ENCODE assay signal across 9 mouse cellular contexts in the genomic region with DNA sequence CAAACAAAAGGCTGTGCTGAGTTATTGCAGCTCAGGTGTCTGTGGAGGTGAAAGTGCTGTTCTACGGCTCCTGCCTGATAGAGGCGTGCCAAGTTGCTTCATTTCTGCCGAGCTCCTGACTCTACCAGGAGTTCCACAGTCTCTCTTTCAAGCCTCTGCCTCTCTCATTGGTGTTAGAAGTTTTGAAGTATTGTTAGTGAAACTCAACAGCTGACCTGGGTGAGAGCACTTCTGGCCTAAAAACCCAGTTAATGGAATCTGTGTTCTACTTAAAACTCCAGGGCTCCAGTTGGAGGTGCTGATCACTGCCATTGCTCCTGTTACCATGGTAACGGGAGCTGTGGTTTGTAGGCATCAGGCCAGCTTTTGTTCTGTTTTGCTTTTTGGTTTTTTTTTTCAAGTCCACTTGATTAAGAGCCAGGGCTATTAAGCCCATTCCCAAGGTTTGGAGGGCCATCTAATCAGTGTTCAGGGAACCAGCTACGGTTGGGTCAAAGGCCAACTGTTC. TPM values are rescaled to one million over a fixed set of nuclear protein-coding genes. Genes with fewer than 3 reads are reported as not detected.
DNase-seq lines count a peak whose midpoint lies in the region; ATAC-seq and TF ChIP-seq lines count a peak whose summit lies in the region.
"Had no signal": no experiment of that assay in that cellular context is flagged by ENCODE, and none has a peak within 500 bp of the region (broad histone marks: within the 10 kb centered on the region; RNA-seq: fewer than 3 reads in every experiment).

No protein-coding gene starts in this region.

- H3K9me3 ChIP-seq in heart, embryonic 10.5 days: no peaks in the 10 kb centered on the region
- H3K9me3 ChIP-seq in heart, postnatal 0 days (replicated peaks; ENCODE audit: control insufficient read depth, low read length): no peaks in the 10 kb centered on the region

- H3K4me1 ChIP-seq in heart, embryonic 10.5 days: peaks cover 98% of the 10 kb centered on the region
- H3K4me1 ChIP-seq in heart, postnatal 0 days (ENCODE audit: control insufficient read depth, insufficient read depth): peaks cover 97% of the 10 kb centered on the region

- peak overlapping the region; percentile 64 for H3K27ac ChIP-seq in heart, embryonic 10.5 days
- peak overlapping the region; percentile 73 for H3K27ac ChIP-seq in heart, postnatal 0 days (ENCODE audit: low read depth)
- H3K27ac ChIP-seq: macrophage had no signal

- DNase-seq in heart, embryonic 10.5 days (ENCODE audit: low spot score): no peak
- DNase-seq in heart, postnatal 36 days: no peak
- peak; percentile 41 for DNase-seq in NIH3T3 (ENCODE audit: low read depth)
- no peak for DNase-seq in heart, postnatal 0 days (ENCODE audit: low spot score)
- DNase-seq in lung, postnatal 25 days (ENCODE audit: low spot score): peak; percentile 75
- no peak for DNase-seq in B cell, adult 2 months
- DNase-seq in kidney, postnatal 36 days: no peak
- DNase-seq in cerebellum, adult 9-10 months: no peak

- TF ChIP-seq EP300 in heart, postnatal 0 days (IDR thresholded peaks at IDR 0.05; ENCODE audit: low read depth): no peak

- H3K9ac ChIP-seq in heart, postnatal 0 days (replicated peaks; ENCODE audit: low read depth, low read length): no peak overlapping the region

- 45% methylated on average over 5 of the region's 5 CpGs for WGBS in heart, embryonic 10.5 days
- WGBS in heart, postnatal 0 days: 26% methylated on average over 5 of the region's 5 CpGs

- no peak for ATAC-seq in heart, postnatal 0 days (ENCODE audit: insufficient read depth, low read depth)

- H3K27me3 ChIP-seq in heart, embryonic 10.5 days (ENCODE audit: insufficient read depth, poor library complexity, severe bottlenecking): no peaks in the 10 kb centered on the region
- no peaks in the 10 kb centered on the region for H3K27me3 ChIP-seq in heart, postnatal 0 days (ENCODE audit: control insufficient read depth, insufficient read depth, low read length)

- no peak overlapping the region for H3K4me2 ChIP-seq in heart, postnatal 0 days (ENCODE audit: low read depth, low read length)

- intact Hi-C loops in heart, postnatal 36 days (cut with DNase I): no loop called here

- TF ChIP-seq CTCF in heart, postnatal 0 days (IDR thresholded peaks at IDR 0.05; ENCODE audit: low read depth): no peak

- H3K36me3 ChIP-seq in heart, embryonic 10.5 days: peaks cover 5% of the 10 kb centered on the region; the same call in 1 of the 2 replicates
- H3K36me3 ChIP-seq in heart, postnatal 0 days (replicated peaks; ENCODE audit: control insufficient read depth, insufficient read depth, low read length): peaks cover 1% of the 10 kb centered on the region; the same call in 1 of the 2 replicates

- H3K4me3 ChIP-seq in heart, embryonic 10.5 days: 0 out of 2 replicates have a peak overlapping the region, but pooled peaks have one; percentile 24
- no peak overlapping the region for H3K4me3 ChIP-seq in heart, postnatal 0 days (ENCODE audit: low read depth, low read length)

RNA-seq across cellular contexts. Expression of a gene that starts 11.6 kb away (rescaled TPM):
- polyA plus RNA-seq in heart, embryonic 10.5 days (2016; fragmentation: Nextera tagmentation; extraction: Ambion mirVana): 13.3 and 19.8 TPM in 2 replicates
- total RNA-seq in heart, postnatal 36 days (2021): 100 to 1,000 TPM; 258 to 272 TPM
- 60.3 and 75.3 TPM in 2 replicates for total RNA-seq in heart, postnatal 0 days (2014; rRNA removed; ENCODE audit: low replicate concordance)
- polyA plus RNA-seq in heart, postnatal 0 days (2015; fragmentation: Nextera tagmentation; extraction: Ambion mirVana): 43.8 and 46.3 TPM in 2 replicates

Comparison
In these comparisons a context has a peak if more than half of its experiments do, and no peak if none do; other contexts are left out.
1. DNase-seq: peak in NIH3T3 (single experiment) and lung, postnatal 25 days (single experiment); none in heart, embryonic 10.5 days (single experiment), heart, postnatal 36 days (0 of 2), heart, postnatal 0 days (single experiment), B cell, adult 2 months (0 of 2), kidney, postnatal 36 days (0 of 2) and cerebellum, adult 9-10 months (single experiment).